Mouse (Mus musculus) forebrain, embryonic 11.5 days (tissue): ENCODE measurements around the gene Dip2a. TPM values are rescaled to one million over a fixed set of nuclear protein-coding genes. Genes with fewer than 3 reads are reported as not detected.

ENCODE experiments used
- ATAC-seq: fragments of 200-750 bp; cut with Nextera tagmentation; replicated peaks from 2 replicates; pipeline ENCODE4 v1.8.0; 2017; ENCODE audit warnings: moderate TSS enrichment; ENCODE audit not compliant: low FRiP score
- DNase-seq: peaks from one replicate; pipeline ENCODE4 v3.0.0-alpha.2; 2017; ENCODE audit warnings: low spot score
- H3K27ac ChIP-seq: fragments of 300-500 bp; sonication (generic); 2 replicates; pipeline ENCODE4 v1.5.1; 2014; ENCODE audit warnings: low read depth, low read length
- H3K27me3 ChIP-seq: fragments of 300-500 bp; sonication (generic); 2 replicates; pipeline ENCODE4 v1.6.1; 2014; ENCODE audit warnings: mild to moderate bottlenecking, low read length, mixed read lengths; ENCODE audit not compliant: control insufficient read depth, insufficient read depth
- H3K36me3 ChIP-seq: fragments of 300-500 bp; sonication (generic); 2 replicates; pipeline ENCODE4 v1.6.1; 2014; ENCODE audit warnings: mild to moderate bottlenecking, low read length, moderate library complexity, mixed read lengths; ENCODE audit not compliant: control insufficient read depth, insufficient read depth
- H3K4me1 ChIP-seq: fragments of 300-500 bp; sonication (generic); replicated peaks from 2 replicates; pipeline ENCODE4 v1.6.1; 2014; ENCODE audit warnings: low read length, mixed read lengths; ENCODE audit not compliant: control insufficient read depth, insufficient read depth
- H3K4me2 ChIP-seq: fragments of 300-500 bp; sonication (generic); 2 replicates; pipeline ENCODE4 v1.6.1; 2014; ENCODE audit warnings: low read depth, mild to moderate bottlenecking, low read length, moderate library complexity, mixed read lengths; ENCODE audit not compliant: severe bottlenecking
- H3K4me3 ChIP-seq: fragments of 300-500 bp; sonication (generic); 2 replicates; pipeline ENCODE4 v1.5.1; 2014; ENCODE audit warnings: low read depth, low read length
- H3K9ac ChIP-seq: fragments of 300-500 bp; sonication (generic); 2 replicates; pipeline ENCODE4 v1.6.1; 2014; ENCODE audit warnings: low read length
- H3K9me3 ChIP-seq: fragments of 300-500 bp; sonication (generic); 2 replicates; pipeline ENCODE4 v1.6.1; 2016; ENCODE audit warnings: low read length, mixed read lengths; ENCODE audit not compliant: control insufficient read depth
- WGBS: fragments of 180-500 bp; shearing (Covaris S2); extraction: QIAGEN DNeasy Blood & Tissue Kit; methylation state at CpG from one replicate; pipeline ENCODE4 v1.1.7; 2014; 5-methylcytosine and 5-hydroxymethylcytosine counted together
- polyA plus RNA-seq: library from polyadenylated mRNA; unstranded; fragments of >200 nt; fragmentation: Nextera tagmentation; extraction: Ambion mirVana; gene quantifications from 2 replicates; pipeline ENCODE4 v1.2.1, GENCODE M21; 2014

Dip2a gene
- polyA plus RNA-seq, 1 experiment from 2014 or later, result 4.7 TPM

DNA sequence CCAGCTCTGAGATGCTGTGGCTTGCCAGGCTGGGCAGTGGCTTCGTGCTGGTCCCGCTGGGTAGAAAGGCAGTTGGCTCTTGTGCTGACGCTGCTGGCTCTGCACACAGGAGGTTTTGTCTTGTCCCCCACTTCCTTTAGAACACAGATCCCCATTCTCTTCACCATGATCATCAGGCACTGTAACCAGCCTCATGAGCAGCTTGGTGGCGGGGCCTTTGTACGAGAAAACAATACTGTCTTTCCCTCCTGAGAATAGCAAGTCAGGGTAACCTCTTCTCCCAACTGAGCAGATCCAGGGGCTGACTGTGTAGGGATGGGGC is 96.5 kb downstream of the Dip2a start:
- WGBS, result 73% methylated on average over 5 of the region's 5 CpGs
- DNase-seq, result no peak
- Histone ChIP-seq H3K9ac (no peak overlapping the region), H3K4me2 (no peak overlapping the region), H3K4me1 (peaks cover 3% of the 10 kb centered on the region; the same call in 1 of the 2 replicates), H3K36me3 (no peaks in the 10 kb centered on the region), H3K27me3 (no peaks in the 10 kb centered on the region), H3K27ac (no peak overlapping the region), H3K9me3 (no peaks in the 10 kb centered on the region), H3K4me3 (no peak overlapping the region)
- ATAC-seq, result no peak

DNA sequence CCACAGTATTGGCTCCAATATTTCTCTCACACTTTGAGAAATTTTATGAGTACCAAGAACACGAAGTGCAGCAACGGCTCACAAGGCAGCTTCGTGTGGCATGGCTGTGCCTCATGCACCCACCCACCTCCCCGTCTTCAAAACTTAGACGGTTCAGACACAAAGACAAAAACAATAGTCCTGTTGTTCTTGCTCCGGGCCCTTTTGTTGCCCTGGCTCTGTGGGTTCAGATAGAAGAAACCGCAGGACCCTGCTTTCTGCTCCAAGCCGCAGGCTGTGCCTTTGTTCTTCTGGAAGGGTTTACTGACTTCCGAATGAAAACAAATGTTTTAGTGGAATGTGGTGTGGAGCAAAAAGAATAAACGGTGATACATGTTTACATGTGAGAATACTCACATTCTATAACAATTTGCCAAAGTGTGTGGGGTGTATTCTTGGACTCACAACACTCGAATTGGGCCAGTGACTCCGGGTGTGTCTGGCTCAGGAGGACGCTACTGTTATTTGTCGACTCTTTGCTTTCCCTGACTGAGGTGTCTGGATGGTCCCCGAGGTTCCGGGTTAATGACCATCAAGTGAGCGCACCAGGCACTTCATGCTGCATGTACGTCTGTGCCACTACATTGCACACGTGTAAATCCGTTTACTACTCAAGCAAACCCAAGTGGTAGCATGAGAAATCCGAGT is 97.0 kb downstream of the Dip2a start:
- Histone ChIP-seq H3K27ac (no peak overlapping the region), H3K9me3 (no peaks in the 10 kb centered on the region), H3K27me3 (no peaks in the 10 kb centered on the region), H3K4me2 (no peak overlapping the region), H3K36me3 (no peaks in the 10 kb centered on the region), H3K9ac (no peak overlapping the region; the same call in 1 of the 2 replicates), H3K4me1 (peaks cover 3% of the 10 kb centered on the region; the same call in 1 of the 2 replicates), H3K4me3 (no peak overlapping the region)
- WGBS, result 31% methylated on average over 21 of the region's 21 CpGs
- ATAC-seq, result no peak
- peak; percentile 50 for DNase-seq

DNA sequence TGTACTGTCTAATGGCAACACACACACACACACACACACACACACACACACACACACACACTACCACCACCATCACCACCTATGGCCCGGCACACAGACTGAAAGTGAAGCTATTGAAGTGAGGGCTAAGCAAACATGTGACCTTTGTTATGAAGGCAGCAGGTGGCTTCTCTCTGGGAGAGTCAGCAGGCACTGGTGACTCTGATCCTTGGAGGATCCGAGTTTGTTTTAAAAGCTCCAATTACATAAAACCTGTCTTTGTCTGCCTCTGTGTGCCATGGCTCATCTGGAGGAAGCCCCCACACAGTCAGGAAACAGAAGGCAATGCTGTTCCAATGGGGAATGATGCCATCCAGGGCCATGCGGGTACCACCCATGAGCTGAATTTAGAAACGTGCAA is 98.5 kb downstream of the Dip2a start:
- Histone ChIP-seq H3K4me3 (no peak overlapping the region), H3K27ac (no peak overlapping the region), H3K4me2 (no peak overlapping the region), H3K4me1 (peaks cover 3% of the 10 kb centered on the region; the same call in 1 of the 2 replicates), H3K9ac (no peak overlapping the region), H3K27me3 (no peaks in the 10 kb centered on the region), H3K9me3 (no peaks in the 10 kb centered on the region), H3K36me3 (no peaks in the 10 kb centered on the region)
- DNase-seq (peak; percentile 38), ATAC-seq (no peak)
- WGBS, result 53% methylated on average over 4 of the region's 4 CpGs

DNA sequence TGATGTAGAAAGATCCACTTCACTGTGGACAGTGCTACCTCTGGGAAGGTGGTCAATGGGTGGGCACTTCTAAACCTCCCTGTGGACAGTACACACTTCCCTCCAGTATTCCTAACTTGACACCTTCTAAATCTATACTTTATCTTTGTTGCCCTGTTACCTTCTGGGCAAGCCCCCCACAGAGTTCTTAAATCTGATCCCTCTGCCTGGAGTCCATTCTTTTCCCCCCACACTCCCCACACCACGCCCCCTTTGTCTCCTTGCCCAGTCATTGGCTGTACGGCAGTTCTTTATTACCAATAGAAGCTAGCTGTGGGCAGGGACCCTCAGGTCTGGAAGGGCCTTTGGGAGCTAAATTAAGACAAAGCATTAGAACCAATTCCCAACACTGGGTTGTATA is 100.0 kb downstream of the Dip2a start:
- H3K9ac ChIP-seq, result no peak overlapping the region
- 68% methylated on average over 2 of the region's 2 CpGs for WGBS
- ATAC-seq (no peak), DNase-seq (peak; percentile 30)
- H3K4me3 ChIP-seq, result no peak overlapping the region
- H3K27ac ChIP-seq, result no peak overlapping the region
- H3K36me3 ChIP-seq, result no peaks in the 10 kb centered on the region
- no peak overlapping the region for H3K4me2 ChIP-seq
- no peaks in the 10 kb centered on the region for H3K9me3 ChIP-seq
- peaks cover 3% of the 10 kb centered on the region; the same call in 1 of the 2 replicates for H3K4me1 ChIP-seq
- no peaks in the 10 kb centered on the region for H3K27me3 ChIP-seq

DNA sequence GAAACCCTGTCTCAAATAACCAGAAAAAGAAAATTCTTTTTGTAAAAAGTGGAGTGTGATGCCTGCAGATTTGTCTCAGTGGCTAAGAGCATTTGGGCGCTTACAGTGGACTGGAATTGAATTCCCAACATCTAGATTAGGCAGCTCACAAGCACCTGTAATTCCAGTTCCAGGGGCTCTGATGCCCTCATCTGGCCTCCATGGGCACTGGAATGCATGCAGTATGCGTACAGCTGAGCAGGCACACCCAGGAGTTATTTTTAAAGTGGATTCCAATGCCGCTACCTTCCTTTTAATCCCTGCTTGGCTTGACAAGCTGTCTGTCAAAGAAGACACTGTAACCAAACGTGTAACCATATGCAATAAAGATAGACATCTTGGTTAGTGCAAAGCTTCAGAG is 105.7 kb downstream of the Dip2a start:
- no peak overlapping the region for H3K27ac ChIP-seq
- no peak overlapping the region for H3K4me3 ChIP-seq
- H3K4me1 ChIP-seq, result no peaks in the 10 kb centered on the region
- no peak for ATAC-seq
- H3K9me3 ChIP-seq, result no peaks in the 10 kb centered on the region
- no peaks in the 10 kb centered on the region for H3K27me3 ChIP-seq
- H3K9ac ChIP-seq, result no peak overlapping the region
- H3K4me2 ChIP-seq, result no peak overlapping the region
- no peaks in the 10 kb centered on the region for H3K36me3 ChIP-seq
- WGBS, result 76% methylated on average over 4 of the region's 4 CpGs
- peak; percentile 15 for DNase-seq

DNA sequence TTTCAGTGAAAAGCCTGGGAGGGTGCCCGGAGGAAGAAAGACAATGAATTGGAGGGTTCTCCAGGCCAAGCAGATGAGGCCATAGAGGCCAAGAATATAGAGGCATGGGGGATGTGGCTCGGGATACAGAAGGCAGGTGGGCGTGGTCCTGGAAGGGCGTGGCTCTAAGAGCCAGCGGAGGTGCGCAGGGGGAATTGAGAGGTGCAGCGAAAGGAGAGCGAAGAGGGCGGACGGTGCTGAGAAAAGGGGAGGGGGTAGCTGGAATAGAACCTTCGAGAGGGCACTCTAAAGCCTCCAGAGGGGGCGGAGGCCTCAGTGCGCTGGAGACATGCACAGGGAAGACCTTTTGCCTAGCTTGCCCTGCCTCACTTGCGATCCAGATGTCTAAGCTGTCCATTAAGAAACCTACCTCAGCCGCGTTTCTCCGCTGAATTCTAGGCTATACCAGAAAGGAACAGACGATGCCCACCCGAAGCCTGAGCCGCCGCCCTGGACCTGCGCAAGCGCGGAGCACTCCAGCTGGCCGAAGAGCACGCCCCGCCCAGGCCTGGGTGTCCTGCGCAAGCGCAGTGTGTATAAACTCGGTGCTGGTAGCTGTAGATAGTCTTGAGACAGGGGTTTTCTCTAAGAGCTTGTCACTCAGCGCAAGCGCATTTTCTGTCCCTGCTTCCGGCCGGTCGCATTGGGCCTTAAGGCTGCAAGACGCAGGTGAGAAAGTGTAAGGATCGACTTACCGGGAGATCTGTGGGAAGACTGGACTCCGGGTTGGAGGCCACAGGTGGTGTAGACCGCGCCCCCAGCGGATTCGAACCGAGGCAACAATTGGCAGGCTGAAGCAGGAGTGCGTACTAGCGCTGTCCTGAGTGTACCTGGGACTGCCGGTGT is 107.5 kb downstream of the Dip2a start, which contains the start of gene Prmt2:
Gene Prmt2, minus strand, starts transcription at position 525 of the 885 bp plus-strand sequence.
- ATAC-seq (peak; percentile 97), DNase-seq (peak; percentile 96)
- WGBS, result under 1% methylated on average over 47 of the region's 47 CpGs
- Histone ChIP-seq H3K27me3 (no peaks in the 10 kb centered on the region), H3K4me3 (peak within 1 kb of the TSS; percentile 67), H3K4me1 (no peaks in the 10 kb centered on the region), H3K9ac (peak within 1 kb of the TSS; percentile 77), H3K9me3 (no peaks in the 10 kb centered on the region), H3K4me2 (peak within 1 kb of the TSS; percentile 73), H3K36me3 (no peaks in the 10 kb centered on the region), H3K27ac (peak within 1 kb of the TSS; percentile 84)

DNA sequence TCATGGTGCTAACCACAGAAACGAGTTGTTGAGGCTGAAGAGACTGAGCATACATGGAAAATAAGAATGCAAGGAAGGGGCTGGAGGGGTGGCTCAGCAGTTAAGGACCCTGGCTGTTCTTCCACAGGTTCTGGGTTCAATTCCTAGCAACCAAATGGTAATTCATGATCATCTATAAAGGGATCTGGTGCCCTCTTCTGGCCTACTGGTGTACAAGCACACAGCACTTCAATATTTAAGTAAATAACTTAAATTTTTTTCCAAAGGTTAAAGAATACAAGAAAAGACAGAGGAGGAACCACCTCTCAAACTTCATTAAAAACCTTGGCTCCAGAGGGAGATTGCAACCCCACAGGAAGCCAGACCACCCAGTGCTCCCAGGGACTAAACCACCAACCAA is 115.5 kb downstream of the Dip2a start:
- no peak overlapping the region for H3K4me3 ChIP-seq
- no peaks in the 10 kb centered on the region for H3K4me1 ChIP-seq
- H3K36me3 ChIP-seq, result no peaks in the 10 kb centered on the region; the same call in 1 of the 2 replicates
- no peak for ATAC-seq
- no peak overlapping the region for H3K9ac ChIP-seq
- H3K4me2 ChIP-seq, result no peak overlapping the region
- 73% methylated on average over 1 of the region's 1 CpGs for WGBS
- H3K27ac ChIP-seq, result no peak overlapping the region
- H3K27me3 ChIP-seq, result no peaks in the 10 kb centered on the region
- H3K9me3 ChIP-seq, result no peaks in the 10 kb centered on the region
- DNase-seq, result peak; percentile 27

DNA sequence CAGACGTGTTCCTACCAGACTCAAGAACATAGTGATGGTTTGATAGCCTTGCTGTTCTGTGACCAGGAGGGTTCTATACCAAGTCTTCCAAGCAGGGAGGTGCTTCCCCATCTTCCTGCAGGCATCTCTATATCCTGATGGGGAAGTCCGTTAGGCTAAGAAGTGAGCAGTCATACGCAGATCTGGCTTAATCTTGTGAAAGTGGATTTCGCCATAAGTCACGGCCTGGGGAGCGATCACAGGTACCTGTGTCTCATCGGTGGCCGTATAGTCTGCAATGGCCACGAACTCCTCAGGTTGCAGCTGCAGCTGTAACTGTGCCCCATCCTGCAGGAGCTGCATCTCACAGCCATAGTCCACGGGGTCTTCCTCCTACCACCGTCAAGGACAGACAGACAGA is 119.1 kb downstream of the Dip2a start:
- Histone ChIP-seq H3K4me2 (no peak overlapping the region), H3K9ac (no peak overlapping the region), H3K9me3 (no peaks in the 10 kb centered on the region), H3K4me3 (no peak overlapping the region), H3K4me1 (no peaks in the 10 kb centered on the region), H3K36me3 (no peaks in the 10 kb centered on the region; the same call in 1 of the 2 replicates), H3K27me3 (no peaks in the 10 kb centered on the region), H3K27ac (no peak overlapping the region)
- ATAC-seq, result no peak
- DNase-seq, result peak; percentile 33
- 94% methylated on average over 11 of the region's 11 CpGs for WGBS
